Mouse (Mus musculus): ENCODE results near the gene Hnf1b. TPM values are rescaled to one million over a fixed set of nuclear protein-coding genes. Genes with fewer than 3 reads are reported as not detected.
A peak's percentile ranks its signal among the peaks of the same experiment; 100 is the strongest.

The Hnf1b gene
- total and polyA plus RNA-seq, 3 experiments, result 0.11 to 3.0 (median 0.42) TPM

- H3K4me3 ChIP-seq (replicated peaks in 1 of 3; ENCODE audit: low read depth in 2 of 3, low read length in 2 of 3, poor library complexity in 1 of 3), result no peak overlapping the region
- peaks cover 15 to 36% of the 10 kb centered on the region in 2 experiments for H3K4me1 ChIP-seq (ENCODE audit: control insufficient read depth in 1 of 2, insufficient read depth in 2 of 2)
- peaks cover 0 to 12% of the 10 kb centered on the region in 2 experiments for H3K36me3 ChIP-seq (replicated peaks in 1 of 2; ENCODE audit: control insufficient read depth in 1 of 2, insufficient read depth in 1 of 2, low read length in 1 of 2)
- no peak overlapping the region for H3K9ac ChIP-seq (ENCODE audit: insufficient read depth, low read depth)
- H3K79me2 ChIP-seq (replicated peaks; ENCODE audit: control insufficient read depth, extremely low read depth, insufficient read depth, poor library complexity, severe bottlenecking), result no peaks in the 10 kb centered on the region
- dilution Hi-C loops (cut with MboI; ENCODE audit: extremely low pct_ligation_motif_present, extremely low pct_unique_long_range_greater_than_20kb, low sequenced_read_pairs) (no loop called here), in situ Hi-C loops (cut with MboI; ENCODE audit: low pct_ligation_motif_present, low pct_unique_long_range_greater_than_20kb, low sequenced_read_pairs) (no loop called here)
- H3K27me3 ChIP-seq (replicated peaks), result no peaks in the 10 kb centered on the region
- TF ChIP-seq MXI1 (IDR thresholded peaks at IDR 0.05; ENCODE audit: low read depth, low read length) (peak; percentile 1; the same call in 1 of the 2 replicates), RAD21 (IDR thresholded peaks at IDR 0.05; ENCODE audit: low read depth, low read length) (no peak), E2F4 (IDR thresholded peaks at IDR 0.05; ENCODE audit: insufficient replicate concordance, low read depth, low read length) (no peak), POLR2A (IDR thresholded peaks at IDR 0.05; ENCODE audit: low read depth, low read length) (no peak)
- no peak for DNase-seq (ENCODE audit: extremely low read depth)
- no peak overlapping the region for H3K27ac ChIP-seq (ENCODE audit: insufficient read depth, low read depth)
- H3K4me2 ChIP-seq (ENCODE audit: insufficient read depth, low read depth, poor library complexity, severe bottlenecking), result no peak overlapping the region
- no peaks in the 10 kb centered on the region for H3K9me3 ChIP-seq (replicated peaks; ENCODE audit: low read length)
These were observed 33.2 kb downstream of the Hnf1b start for GRCm38 (mm10) chr11:83883074-83883473.

- in situ Hi-C loops (cut with MboI; ENCODE audit: low pct_ligation_motif_present, low pct_unique_long_range_greater_than_20kb, low sequenced_read_pairs) (no loop called here), dilution Hi-C loops (cut with MboI; ENCODE audit: extremely low pct_ligation_motif_present, extremely low pct_unique_long_range_greater_than_20kb, low sequenced_read_pairs) (no loop called here)
- TF ChIP-seq CHD1 (IDR thresholded peaks at IDR 0.05; ENCODE audit: low read depth, low read length), result no peak
- Histone ChIP-seq H3K4me2 (ENCODE audit: insufficient read depth, low read depth, poor library complexity, severe bottlenecking) (no peak overlapping the region), H3K79me2 (replicated peaks; ENCODE audit: control insufficient read depth, extremely low read depth, insufficient read depth, poor library complexity, severe bottlenecking) (no peaks in the 10 kb centered on the region), H3K4me3 (replicated peaks in 1 of 3; ENCODE audit: low read depth in 2 of 3, low read length in 2 of 3, poor library complexity in 1 of 3) (no peak overlapping the region), H3K9me3 (replicated peaks; ENCODE audit: low read length) (no peaks in the 10 kb centered on the region), H3K27me3 (replicated peaks) (no peaks in the 10 kb centered on the region), H3K27ac (ENCODE audit: insufficient read depth, low read depth) (no peak overlapping the region), H3K4me1 (ENCODE audit: control insufficient read depth in 1 of 2, insufficient read depth in 2 of 2) (peaks cover 11 to 29% of the 10 kb centered on the region in 2 experiments), H3K36me3 (replicated peaks in 1 of 2; ENCODE audit: control insufficient read depth in 1 of 2, insufficient read depth in 1 of 2, low read length in 1 of 2) (peaks cover 0 to 12% of the 10 kb centered on the region in 2 experiments), H3K9ac (ENCODE audit: insufficient read depth, low read depth) (no peak overlapping the region)
- no peak for DNase-seq (ENCODE audit: extremely low read depth)
These were observed 33.9 kb downstream of the Hnf1b start for GRCm38 (mm10) chr11:83883812-83884211.

GRCm38 (mm10) chr11:83885175-83885574, 35.3 kb downstream of the Hnf1b start:
- dilution Hi-C loops (cut with MboI; ENCODE audit: extremely low pct_ligation_motif_present, extremely low pct_unique_long_range_greater_than_20kb, low sequenced_read_pairs), result no loop called here

GRCm38 (mm10) chr11:83886746-83887145, 36.9 kb downstream of the Hnf1b start:
- Histone ChIP-seq H3K4me3 (replicated peaks in 1 of 3; ENCODE audit: low read depth in 2 of 3, low read length in 2 of 3, poor library complexity in 1 of 3) (no peak overlapping the region), H3K79me2 (replicated peaks; ENCODE audit: control insufficient read depth, extremely low read depth, insufficient read depth, poor library complexity, severe bottlenecking) (no peaks in the 10 kb centered on the region), H3K4me2 (ENCODE audit: insufficient read depth, low read depth, poor library complexity, severe bottlenecking) (no peak overlapping the region), H3K9ac (ENCODE audit: insufficient read depth, low read depth) (no peak overlapping the region), H3K4me1 (ENCODE audit: control insufficient read depth in 1 of 2, insufficient read depth in 2 of 2) (peaks cover 7 to 23% of the 10 kb centered on the region in 2 experiments), H3K27me3 (replicated peaks) (no peaks in the 10 kb centered on the region), H3K27ac (ENCODE audit: insufficient read depth, low read depth) (no peak overlapping the region), H3K36me3 (replicated peaks in 1 of 2; ENCODE audit: control insufficient read depth in 1 of 2, insufficient read depth in 1 of 2, low read length in 1 of 2) (peaks cover 0 to 25% of the 10 kb centered on the region in 2 experiments), H3K9me3 (replicated peaks; ENCODE audit: low read length) (no peaks in the 10 kb centered on the region)
- DNase-seq (ENCODE audit: extremely low read depth), result no peak
- in situ Hi-C loops (cut with MboI; ENCODE audit: low pct_ligation_motif_present, low pct_unique_long_range_greater_than_20kb, low sequenced_read_pairs), result no loop called here
- dilution Hi-C loops (cut with MboI; ENCODE audit: extremely low pct_ligation_motif_present, extremely low pct_unique_long_range_greater_than_20kb, low sequenced_read_pairs), result no loop called here
- no peak for TF ChIP-seq USF2 (conservative IDR thresholded peaks at IDR 0.05; ENCODE audit: low read depth, low read length)
- TF ChIP-seq ZC3H11A (IDR thresholded peaks at IDR 0.05; ENCODE audit: low read depth, low read length), result no peak
- no peak for TF ChIP-seq SMC3 (IDR thresholded peaks at IDR 0.05; ENCODE audit: low read depth, low read length)
- TF ChIP-seq ZKSCAN1 (IDR thresholded peaks at IDR 0.05; ENCODE audit: borderline replicate concordance, low read depth, low read length), result no peak
- TF ChIP-seq RCOR1 (conservative IDR thresholded peaks at IDR 0.05; ENCODE audit: low read depth, low read length), result no peak
- no peak for TF ChIP-seq HCFC1 (IDR thresholded peaks at IDR 0.05; ENCODE audit: low read depth, low read length)

More at GRCm38 (mm10) chr11:83885175-83885574, 35.3 kb downstream of the Hnf1b start:
- TF ChIP-seq RCOR1 (conservative IDR thresholded peaks at IDR 0.05; ENCODE audit: low read depth, low read length), result no peak
- no peak for TF ChIP-seq IRF4 (IDR thresholded peaks at IDR 0.05; ENCODE audit: low read depth, low read length)
- no peak for TF ChIP-seq SMC3 (IDR thresholded peaks at IDR 0.05; ENCODE audit: low read depth, low read length)
- TF ChIP-seq POLR2AphosphoS2 (IDR thresholded peaks at IDR 0.05; ENCODE audit: low read depth, low read length), result no peak
- no peak for TF ChIP-seq PAX5 (IDR thresholded peaks at IDR 0.05; ENCODE audit: low read length)
- Histone ChIP-seq H3K4me2 (ENCODE audit: insufficient read depth, low read depth, poor library complexity, severe bottlenecking) (no peak overlapping the region), H3K27me3 (replicated peaks) (no peaks in the 10 kb centered on the region), H3K79me2 (replicated peaks; ENCODE audit: control insufficient read depth, extremely low read depth, insufficient read depth, poor library complexity, severe bottlenecking) (no peaks in the 10 kb centered on the region), H3K4me3 (replicated peaks in 1 of 3; ENCODE audit: low read depth in 2 of 3, low read length in 2 of 3, poor library complexity in 1 of 3) (no peak overlapping the region), H3K36me3 (replicated peaks in 1 of 2; ENCODE audit: control insufficient read depth in 1 of 2, insufficient read depth in 1 of 2, low read length in 1 of 2) (peaks cover 0 to 23% of the 10 kb centered on the region in 2 experiments), H3K9ac (ENCODE audit: insufficient read depth, low read depth) (no peak overlapping the region), H3K4me1 (ENCODE audit: control insufficient read depth in 1 of 2, insufficient read depth in 2 of 2) (peaks cover 7 to 20% of the 10 kb centered on the region in 2 experiments), H3K27ac (ENCODE audit: insufficient read depth, low read depth) (no peak overlapping the region), H3K9me3 (replicated peaks; ENCODE audit: low read length) (no peaks in the 10 kb centered on the region)
- in situ Hi-C loops (cut with MboI; ENCODE audit: low pct_ligation_motif_present, low pct_unique_long_range_greater_than_20kb, low sequenced_read_pairs), result no loop called here
- no peak for DNase-seq (ENCODE audit: extremely low read depth)
